Mouse (Mus musculus): ENCODE data around the gene Spint2. TPM values are rescaled to one million over a fixed set of nuclear protein-coding genes. Genes with fewer than 3 reads are reported as not detected.

Spint2 gene
- total and polyA plus RNA-seq, 3 experiments: 4.1 to 29.1 TPM; not detected in 1

GRCm38 (mm10) chr7:29291616-29292457 is 10.1 kb upstream of the Spint2 start:
- Histone ChIP-seq H3K27me3 (replicated peaks) (peaks cover 24% of the 10 kb centered on the region), H3K79me2 (replicated peaks; ENCODE audit: control insufficient read depth, extremely low read depth, insufficient read depth, poor library complexity, severe bottlenecking) (no peaks in the 10 kb centered on the region), H3K4me2 (ENCODE audit: insufficient read depth, low read depth, poor library complexity, severe bottlenecking) (no peak overlapping the region), H3K4me1 (ENCODE audit: control insufficient read depth in 1 of 2, insufficient read depth in 2 of 2) (peaks cover 5 to 48% of the 10 kb centered on the region in 2 experiments), H3K36me3 (replicated peaks in 1 of 2; ENCODE audit: control insufficient read depth in 1 of 2, insufficient read depth in 1 of 2, low read length in 1 of 2) (no peaks in the 10 kb centered on the region), H3K9me3 (replicated peaks; ENCODE audit: low read length) (no peaks in the 10 kb centered on the region), H3K9ac (ENCODE audit: insufficient read depth, low read depth) (no peak overlapping the region), H3K4me3 (replicated peaks in 1 of 3; ENCODE audit: low read depth in 2 of 3, low read length in 2 of 3, poor library complexity in 1 of 3) (no peak overlapping the region), H3K27ac (ENCODE audit: insufficient read depth, low read depth) (no peak overlapping the region)
- in situ Hi-C loops (cut with MboI; ENCODE audit: low pct_ligation_motif_present, low pct_unique_long_range_greater_than_20kb, low sequenced_read_pairs): loop anchor here (5.0 kb wide), 2 partner anchors 35 to 240 kb away; no protein-coding TSS in a partner anchor
- no peak for TF ChIP-seq SMC3 (IDR thresholded peaks at IDR 0.05; ENCODE audit: low read depth, low read length)
- TF ChIP-seq E2F4 (IDR thresholded peaks at IDR 0.05; ENCODE audit: insufficient replicate concordance, low read depth, low read length): no peak
- no peak for TF ChIP-seq CHD2 (IDR thresholded peaks at IDR 0.05; ENCODE audit: low read length)
- no peak for TF ChIP-seq CHD1 (IDR thresholded peaks at IDR 0.05; ENCODE audit: low read depth, low read length)
- TF ChIP-seq BHLHE40 (IDR thresholded peaks at IDR 0.05; ENCODE audit: low read depth, low read length): no peak
- dilution Hi-C loops (cut with MboI; ENCODE audit: extremely low pct_ligation_motif_present, extremely low pct_unique_long_range_greater_than_20kb, low sequenced_read_pairs): no loop called here
- no peak for DNase-seq (ENCODE audit: extremely low read depth)

- DNase-seq (ENCODE audit: extremely low read depth): no peak
- H3K9me3 ChIP-seq (replicated peaks; ENCODE audit: low read length): no peaks in the 10 kb centered on the region
- H3K9ac ChIP-seq (ENCODE audit: insufficient read depth, low read depth): no peak overlapping the region
- H3K36me3 ChIP-seq (replicated peaks in 1 of 2; ENCODE audit: control insufficient read depth in 1 of 2, insufficient read depth in 1 of 2, low read length in 1 of 2): no peaks in the 10 kb centered on the region
- no peak overlapping the region for H3K4me2 ChIP-seq (ENCODE audit: insufficient read depth, low read depth, poor library complexity, severe bottlenecking)
- TF ChIP-seq GABPA (IDR thresholded peaks at IDR 0.05; ENCODE audit: insufficient replicate concordance, low read depth, low read length) (no peak), MXI1 (IDR thresholded peaks at IDR 0.05; ENCODE audit: low read depth, low read length) (no peak), MYC (IDR thresholded peaks at IDR 0.05; ENCODE audit: low read depth, low read length) (no peak), USF1 (IDR thresholded peaks at IDR 0.05; ENCODE audit: low read depth, low read length) (no peak), SMC3 (IDR thresholded peaks at IDR 0.05; ENCODE audit: low read depth, low read length) (no peak), PAX5 (IDR thresholded peaks at IDR 0.05; ENCODE audit: low read length) (no peak), BHLHE40 (IDR thresholded peaks at IDR 0.05; ENCODE audit: low read depth, low read length) (no peak), EP300 (IDR thresholded peaks at IDR 0.05; ENCODE audit: low read length) (no peak), TBP (conservative IDR thresholded peaks at IDR 0.05; ENCODE audit: low read depth, low read length) (no peak), NRF1 (IDR thresholded peaks at IDR 0.05; ENCODE audit: low read depth, low read length) (no peak), ZC3H11A (IDR thresholded peaks at IDR 0.05; ENCODE audit: low read depth, low read length) (no peak), ZMIZ1 (IDR thresholded peaks at IDR 0.05; ENCODE audit: low read depth, low read length) (no peak), POLR2AphosphoS2 (IDR thresholded peaks at IDR 0.05; ENCODE audit: low read depth, low read length) (no peak), HCFC1 (IDR thresholded peaks at IDR 0.05; ENCODE audit: low read depth, low read length) (no peak), E2F4 (IDR thresholded peaks at IDR 0.05; ENCODE audit: insufficient replicate concordance, low read depth, low read length) (no peak), SIN3A (IDR thresholded peaks at IDR 0.05; ENCODE audit: low read length) (no peak), ZKSCAN1 (IDR thresholded peaks at IDR 0.05; ENCODE audit: borderline replicate concordance, low read depth, low read length) (no peak), ELF1 (IDR thresholded peaks at IDR 0.05; ENCODE audit: low read depth, low read length) (no peak), JUN (IDR thresholded peaks at IDR 0.05; ENCODE audit: insufficient read depth, low read depth, low read length) (no peak), KAT2A (IDR thresholded peaks at IDR 0.05; ENCODE audit: insufficient replicate concordance, low read length) (no peak)
- H3K27me3 ChIP-seq (replicated peaks): peaks cover 30% of the 10 kb centered on the region
- H3K27ac ChIP-seq (ENCODE audit: insufficient read depth, low read depth): no peak overlapping the region
- in situ Hi-C loops (cut with MboI; ENCODE audit: low pct_ligation_motif_present, low pct_unique_long_range_greater_than_20kb, low sequenced_read_pairs): loop anchor here (5.0 kb wide), 2 partner anchors 34 to 239 kb away; no protein-coding TSS in a partner anchor
- no peak overlapping the region for H3K4me3 ChIP-seq (replicated peaks in 1 of 3; ENCODE audit: low read depth in 2 of 3, low read length in 2 of 3, poor library complexity in 1 of 3)
- no peaks in the 10 kb centered on the region for H3K79me2 ChIP-seq (replicated peaks; ENCODE audit: control insufficient read depth, extremely low read depth, insufficient read depth, poor library complexity, severe bottlenecking)
- dilution Hi-C loops (cut with MboI; ENCODE audit: extremely low pct_ligation_motif_present, extremely low pct_unique_long_range_greater_than_20kb, low sequenced_read_pairs): no loop called here
- peaks cover 5 to 46% of the 10 kb centered on the region in 2 experiments for H3K4me1 ChIP-seq (ENCODE audit: control insufficient read depth in 1 of 2, insufficient read depth in 2 of 2)
Observed at GRCm38 (mm10) chr7:29290691-29291485, 9.2 kb upstream of the Spint2 start.
